Mouse (Mus musculus): ENCODE measurements around the gene Ikbke. TPM values are rescaled to one million over a fixed set of nuclear protein-coding genes. Genes with fewer than 3 reads are reported as not detected.
A peak's percentile ranks its signal among the peaks of the same experiment; 100 is the strongest.
"Not testable (repeated sequence)": the region's sequence is repeated elsewhere in the genome, so short reads cannot be mapped to it uniquely, and the experiment has no call there.

The Ikbke gene
- total RNA-seq, 2 experiments from 2014 or later: 2.1 to 3.2 TPM

DNA sequence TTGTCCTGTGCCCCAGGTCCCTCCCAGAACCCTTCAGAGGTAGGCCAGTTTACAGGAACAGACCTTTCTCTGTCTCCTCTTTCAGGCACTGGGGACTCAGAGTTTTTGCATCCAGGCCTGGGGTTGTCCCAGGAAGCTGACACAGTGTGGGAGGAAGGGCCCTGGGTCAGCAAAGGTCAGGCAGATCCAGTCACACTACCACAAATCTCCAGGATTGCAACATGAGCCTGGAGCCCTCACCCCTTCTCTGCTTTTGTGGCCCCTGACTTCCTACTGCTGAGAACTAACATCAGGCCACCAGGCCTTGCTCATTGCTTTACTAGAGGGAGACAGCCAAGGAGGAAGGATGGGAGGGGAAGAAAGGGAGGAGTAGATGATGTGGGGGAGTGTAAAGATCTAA lies 2.6 kb downstream of the Ikbke start:
- no peak for TF ChIP-seq CTCF (conservative IDR thresholded peaks at IDR 0.05)
- Histone ChIP-seq H3K27ac (no peak overlapping the region), H3K4me3 (no peak overlapping the region)
- no peak for DNase-seq (ENCODE audit: low spot score in 2 of 2)

GRCm38 (mm10) chr1:131275577-131275976 lies 3.8 kb downstream of the Ikbke start:
- Histone ChIP-seq H3K27ac (no peak overlapping the region), H3K4me3 (no peak overlapping the region)
- TF ChIP-seq CTCF (conservative IDR thresholded peaks at IDR 0.05): no peak
- no peak for DNase-seq (ENCODE audit: low spot score in 2 of 2)

DNA sequence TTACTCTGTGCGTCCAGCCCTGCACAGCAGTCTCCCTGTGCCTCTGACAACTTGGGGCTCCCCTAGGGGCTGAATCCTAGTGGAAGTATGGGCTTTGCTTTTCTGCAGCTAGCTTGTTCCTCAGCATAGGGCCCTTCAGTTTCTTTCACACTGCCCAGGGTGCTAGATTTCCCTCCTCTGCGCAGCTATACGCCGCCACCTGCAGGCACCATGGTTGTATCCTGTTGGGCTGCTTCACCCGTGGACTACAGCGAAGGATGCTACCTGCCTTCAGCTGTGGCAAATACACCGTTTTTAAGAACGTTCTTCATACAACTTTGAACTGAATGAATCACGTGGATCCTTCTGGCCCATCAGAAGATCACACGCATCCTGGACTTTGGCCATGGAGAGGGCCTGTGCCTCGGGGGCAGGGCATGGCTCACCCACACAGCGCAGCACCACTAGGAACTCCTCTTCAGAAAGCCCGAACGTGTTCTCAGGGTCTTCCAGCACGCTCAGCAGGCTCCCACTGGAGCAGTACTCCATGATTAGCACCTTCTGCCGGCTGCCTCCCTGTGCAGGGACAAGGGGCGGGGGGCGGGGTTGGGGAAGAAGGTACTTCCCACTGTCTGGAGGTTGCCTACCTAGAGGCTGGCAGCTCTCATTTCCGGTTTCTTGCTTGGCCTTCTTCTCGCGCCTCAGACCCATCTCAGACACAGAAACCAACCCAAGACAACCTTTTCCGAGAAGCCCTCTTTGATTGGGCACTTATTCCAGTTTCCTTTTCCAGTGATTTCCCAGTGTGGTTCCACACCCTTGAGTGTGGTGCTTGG lies 4.5 kb downstream of the Ikbke start:
- no peak overlapping the region for H3K4me3 ChIP-seq
- no peak for DNase-seq (ENCODE audit: low spot score in 2 of 2)
- H3K27ac ChIP-seq: no peak overlapping the region
- peak; percentile 14; the same call in 1 of the 2 replicates for TF ChIP-seq CTCF (conservative IDR thresholded peaks at IDR 0.05)

DNA sequence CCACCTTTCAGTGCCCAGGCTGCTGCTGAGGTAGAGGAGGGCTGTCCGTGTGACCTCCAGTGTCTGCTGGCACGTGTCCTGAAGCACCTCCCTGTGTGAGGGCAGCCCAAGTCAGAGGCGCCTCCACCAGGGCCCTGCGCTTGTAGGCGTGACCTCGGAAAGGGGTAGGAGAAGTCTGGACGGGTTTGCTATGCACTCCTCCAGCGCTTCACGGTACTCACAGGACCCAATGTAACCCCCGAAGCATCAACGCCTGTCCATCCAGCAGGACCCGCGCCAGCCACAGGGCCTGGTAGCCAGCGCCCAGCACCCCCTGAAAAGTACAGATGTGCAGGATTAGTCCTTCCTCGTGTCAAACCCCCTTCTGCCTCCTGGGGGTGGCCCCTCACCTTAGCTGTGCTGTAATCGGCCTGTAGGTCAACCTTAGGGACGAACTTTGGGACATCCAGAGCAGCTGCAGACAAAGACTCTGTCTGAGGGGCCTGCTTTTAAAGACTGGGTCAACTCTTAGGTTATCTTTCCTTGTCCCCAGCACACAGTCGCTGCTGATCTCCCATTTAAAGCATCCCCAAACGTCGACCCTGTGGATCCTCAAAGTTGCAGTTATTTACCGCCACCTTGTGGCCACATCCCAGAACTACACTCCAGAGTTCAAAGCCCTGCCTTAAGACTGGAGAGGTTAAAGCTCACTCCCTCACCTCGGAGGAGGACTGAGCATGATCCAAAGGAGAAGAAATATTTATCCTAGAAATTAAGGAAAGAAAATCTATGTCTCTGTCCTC lies 9.4 kb downstream of the Ikbke start:
- peak; percentile 65 to 84 for DNase-seq (ENCODE audit: low spot score in 2 of 2)
- H3K4me3 ChIP-seq: no peak overlapping the region
- no peak overlapping the region for H3K27ac ChIP-seq
- peak; percentile 98 for TF ChIP-seq CTCF (conservative IDR thresholded peaks at IDR 0.05)

GRCm38 (mm10) chr1:131268776-131269175 lies 10.6 kb downstream of the Ikbke start:
- no peak for DNase-seq (ENCODE audit: low spot score in 2 of 2)
- H3K4me3 ChIP-seq: no peak overlapping the region
- no peak overlapping the region for H3K27ac ChIP-seq
- no peak for TF ChIP-seq CTCF (conservative IDR thresholded peaks at IDR 0.05)

- Histone ChIP-seq H3K27ac (no peak overlapping the region), H3K4me3 (no peak overlapping the region)
- TF ChIP-seq CTCF (conservative IDR thresholded peaks at IDR 0.05): no peak
- no peak for DNase-seq (ENCODE audit: low spot score in 2 of 2)
Measured at GRCm38 (mm10) chr1:131263905-131264304, 15.5 kb downstream of the Ikbke start.

- TF ChIP-seq CTCF (conservative IDR thresholded peaks at IDR 0.05): peak; percentile 94
- DNase-seq (ENCODE audit: low spot score in 2 of 2): peak in 1 of 2 experiments; percentile 77
- no peak overlapping the region for H3K27ac ChIP-seq
- no peak overlapping the region for H3K4me3 ChIP-seq
Measured at GRCm38 (mm10) chr1:131260309-131260656, 19.1 kb downstream of the Ikbke start.

DNA sequence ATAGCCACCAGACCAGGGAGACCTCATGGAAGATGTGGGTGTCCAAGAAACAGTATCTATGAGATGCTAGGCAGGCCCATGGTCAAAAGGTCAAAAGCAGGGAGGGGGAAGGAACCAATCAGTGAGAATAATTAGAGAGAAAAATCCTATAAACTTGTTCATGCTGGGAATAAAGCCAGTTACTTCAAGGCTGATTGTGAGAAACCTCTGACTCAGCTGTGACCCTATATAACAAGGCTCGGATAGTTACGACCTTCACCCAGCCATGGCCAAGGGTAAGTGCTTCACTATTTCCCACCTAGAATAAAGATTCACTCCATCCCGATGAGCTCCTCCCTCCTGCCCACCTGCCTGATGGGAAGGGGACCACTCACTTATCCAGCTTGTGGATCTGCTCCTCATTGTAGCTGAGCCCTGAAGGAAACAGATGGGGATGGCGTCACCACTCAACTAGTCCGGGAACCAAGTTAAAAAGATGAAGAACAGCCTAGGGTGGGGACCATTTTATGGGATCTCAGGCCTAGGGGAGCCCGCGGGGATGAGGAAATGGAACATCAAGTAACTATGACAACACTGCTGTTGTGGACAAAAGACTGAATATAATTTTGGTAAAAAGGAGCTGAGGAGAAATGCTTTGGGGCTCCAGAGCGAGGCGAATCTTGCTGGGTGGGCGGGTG lies 19.6 kb downstream of the Ikbke start:
- DNase-seq (ENCODE audit: low spot score in 2 of 2): peak in 1 of 2 experiments; percentile 21
- Histone ChIP-seq H3K27ac (no peak overlapping the region), H3K4me3 (no peak overlapping the region)
- no peak for TF ChIP-seq CTCF (conservative IDR thresholded peaks at IDR 0.05)

GRCm38 (mm10) chr1:131257288-131257687 lies 22.1 kb downstream of the Ikbke start:
- TF ChIP-seq CTCF (conservative IDR thresholded peaks at IDR 0.05): no peak
- DNase-seq (ENCODE audit: low spot score in 2 of 2): no peak
- no peak overlapping the region for H3K4me3 ChIP-seq
- H3K27ac ChIP-seq: no peak overlapping the region

DNA sequence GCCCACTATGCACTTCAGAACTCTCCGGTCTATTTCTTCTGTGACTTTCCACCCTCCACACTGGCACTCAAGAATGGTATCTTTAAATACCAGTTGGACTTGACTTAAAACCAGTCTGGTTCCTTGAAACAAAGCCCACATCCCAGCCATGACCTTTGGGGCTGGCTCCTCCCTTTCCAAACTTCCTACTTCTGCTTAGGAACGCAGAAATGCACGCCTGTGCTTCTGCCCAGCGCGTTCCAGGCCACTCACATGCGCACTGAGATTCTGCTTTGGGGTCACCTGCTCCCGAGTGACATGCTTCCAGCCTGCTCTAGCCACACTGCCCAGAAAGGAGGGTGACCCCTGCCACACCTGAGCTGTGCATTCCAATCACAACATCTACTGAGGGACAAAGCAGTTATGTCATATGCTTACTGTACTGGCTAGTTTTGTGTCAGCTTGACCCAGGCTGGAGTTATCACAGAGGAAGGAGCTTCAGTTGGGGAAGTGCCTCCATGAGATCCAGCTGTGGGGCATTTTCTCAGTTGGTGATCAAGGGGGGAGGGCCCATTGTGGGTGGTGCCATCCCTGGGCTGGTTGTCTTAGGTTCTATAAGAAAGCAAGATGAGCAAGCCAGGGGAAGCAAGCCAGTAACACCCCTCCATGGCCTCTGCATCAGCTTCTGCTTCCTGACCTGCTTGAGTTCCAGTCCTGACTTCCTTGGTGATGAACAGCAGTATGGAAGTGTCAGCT lies 26.7 kb downstream of the Ikbke start:
- H3K27ac ChIP-seq, H3K4me3 ChIP-seq: not testable (repeated sequence)

GRCm38 (mm10) chr1:131246433-131247395 lies 32.7 kb downstream of the Ikbke start:
- peak; percentile 53 to 56 for DNase-seq (ENCODE audit: low spot score in 2 of 2)
- Histone ChIP-seq H3K27ac (peak overlapping the region; percentile 57; the same call in 1 of the 2 replicates), H3K4me3 (no peak overlapping the region; the same call in 1 of the 2 replicates)
- peak; percentile 76 for TF ChIP-seq CTCF (conservative IDR thresholded peaks at IDR 0.05)

More for the DNA sequence above, 26.7 kb downstream of the Ikbke start:
- DNase-seq (ENCODE audit: low spot score in 2 of 2): not testable (repeated sequence)

Measured in layer of hippocampus, adult 2 months (tissue).